Mouse (Mus musculus) urinary bladder, postnatal 36 days (tissue): Measurements from ENCODE around the gene Hist1h3f.
"Not testable (repeated sequence)": the region's sequence is repeated elsewhere in the genome, so short reads cannot be mapped to it uniquely, and the experiment has no call there.

Experiments used
- DNase-seq, 2 experiments: peaks; one replicate each; pipeline ENCODE4 v3.0.0; 2022; ENCODE audit warnings: low spot score in 2 of 2, mixed read lengths in 1 of 2

Gene Hist1h3f

GRCm38 (mm10) chr13:23562699-23563462 is 19.0 kb downstream of the Hist1h3f start:
- no peak for DNase-seq

- DNase-seq, result no peak
These were observed 20.6 kb downstream of the Hist1h3f start for GRCm38 (mm10) chr13:23564482-23564881.

DNA sequence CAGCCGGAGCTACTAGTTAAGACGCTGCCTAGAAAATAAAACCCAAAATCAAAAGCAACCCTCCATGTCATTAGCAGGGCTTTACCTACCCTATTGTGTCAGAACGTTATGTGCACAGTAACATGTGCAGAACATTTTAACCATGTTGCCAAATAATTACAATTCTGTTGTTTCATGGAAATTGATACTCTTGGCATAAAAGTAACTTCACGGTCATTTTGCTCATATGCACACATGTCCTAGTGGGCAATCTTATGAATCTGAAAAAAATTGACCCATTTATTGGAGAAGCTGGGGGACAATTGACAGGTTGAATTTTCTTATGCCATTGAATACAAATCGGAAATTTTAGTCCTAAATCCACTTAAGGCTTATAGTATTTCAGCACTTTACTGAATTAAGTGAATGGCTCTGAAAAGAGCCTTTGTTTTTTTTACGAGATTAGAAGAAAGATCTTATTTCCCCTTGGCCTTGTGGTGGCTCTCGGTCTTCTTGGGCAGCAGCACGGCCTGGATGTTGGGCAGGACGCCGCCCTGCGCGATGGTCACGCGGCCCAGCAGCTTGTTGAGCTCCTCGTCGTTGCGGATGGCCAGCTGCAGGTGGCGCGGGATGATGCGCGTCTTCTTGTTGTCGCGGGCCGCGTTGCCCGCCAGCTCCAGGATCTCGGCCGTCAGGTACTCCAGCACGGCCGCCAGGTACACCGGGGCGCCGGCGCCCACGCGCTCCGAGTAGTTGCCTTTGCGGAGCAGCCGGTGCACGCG is 26.6 kb downstream of the Hist1h3f start:
- DNase-seq, result not testable (repeated sequence)

DNA sequence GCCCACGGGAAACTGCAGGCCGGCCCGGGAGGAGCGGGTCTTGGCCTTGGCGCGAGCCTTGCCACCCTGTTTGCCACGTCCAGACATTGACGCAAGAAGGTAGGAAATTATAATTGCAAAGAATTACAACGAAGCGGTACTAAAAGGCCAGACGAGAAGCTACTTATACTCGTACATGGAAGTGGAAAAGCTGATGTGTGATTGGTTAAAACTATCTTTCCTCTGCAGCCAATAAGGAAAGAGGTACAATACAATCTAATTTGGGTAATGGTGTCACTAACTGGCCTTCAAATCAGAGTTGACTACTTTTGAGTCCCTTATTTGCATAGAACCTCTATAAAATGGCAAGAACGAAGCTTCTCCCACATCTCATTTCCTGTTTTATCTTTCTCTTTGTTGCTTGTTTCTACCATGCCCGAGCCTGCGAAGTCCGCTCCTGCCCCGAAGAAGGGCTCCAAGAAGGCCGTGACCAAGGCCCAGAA is 27.2 kb downstream of the Hist1h3f start, which contains the start of the genes Hist1h2ae and Hist1h2bg:
Gene Hist1h2ae, minus strand, starts transcription at position 199 of the 482 bp plus-strand sequence.
Gene Hist1h2bg, plus strand, starts transcription at position 375 of the 482 bp plus-strand sequence.
- DNase-seq, result peak in 1 of 2 experiments; percentile 54

DNA sequence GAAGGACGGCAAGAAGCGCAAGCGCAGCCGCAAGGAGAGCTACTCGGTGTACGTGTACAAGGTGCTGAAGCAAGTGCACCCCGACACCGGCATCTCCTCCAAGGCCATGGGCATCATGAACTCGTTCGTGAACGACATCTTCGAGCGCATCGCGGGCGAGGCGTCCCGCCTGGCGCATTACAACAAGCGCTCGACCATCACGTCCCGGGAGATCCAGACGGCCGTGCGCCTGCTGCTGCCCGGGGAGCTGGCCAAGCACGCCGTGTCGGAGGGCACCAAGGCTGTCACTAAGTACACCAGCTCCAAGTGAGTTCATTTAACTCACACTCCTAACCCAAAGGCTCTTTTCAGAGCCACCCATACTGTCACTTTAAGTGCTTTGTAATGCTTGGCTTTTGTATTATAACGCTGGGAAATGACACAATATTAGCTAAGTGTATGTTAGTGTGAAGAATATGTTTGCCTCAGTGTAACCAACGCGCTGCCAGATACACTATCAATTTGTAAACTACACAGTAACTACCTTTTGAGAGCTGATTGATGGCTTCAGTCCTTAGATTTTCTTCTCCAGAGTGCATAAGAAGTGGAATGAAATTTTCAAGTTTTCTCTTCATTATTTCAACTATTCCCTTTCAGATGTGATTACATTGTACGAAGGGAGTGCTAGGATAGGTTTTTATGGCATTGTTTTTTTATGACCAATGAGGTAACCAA is 27.8 kb downstream of the Hist1h3f start:
- not testable (repeated sequence) for DNase-seq

DNA sequence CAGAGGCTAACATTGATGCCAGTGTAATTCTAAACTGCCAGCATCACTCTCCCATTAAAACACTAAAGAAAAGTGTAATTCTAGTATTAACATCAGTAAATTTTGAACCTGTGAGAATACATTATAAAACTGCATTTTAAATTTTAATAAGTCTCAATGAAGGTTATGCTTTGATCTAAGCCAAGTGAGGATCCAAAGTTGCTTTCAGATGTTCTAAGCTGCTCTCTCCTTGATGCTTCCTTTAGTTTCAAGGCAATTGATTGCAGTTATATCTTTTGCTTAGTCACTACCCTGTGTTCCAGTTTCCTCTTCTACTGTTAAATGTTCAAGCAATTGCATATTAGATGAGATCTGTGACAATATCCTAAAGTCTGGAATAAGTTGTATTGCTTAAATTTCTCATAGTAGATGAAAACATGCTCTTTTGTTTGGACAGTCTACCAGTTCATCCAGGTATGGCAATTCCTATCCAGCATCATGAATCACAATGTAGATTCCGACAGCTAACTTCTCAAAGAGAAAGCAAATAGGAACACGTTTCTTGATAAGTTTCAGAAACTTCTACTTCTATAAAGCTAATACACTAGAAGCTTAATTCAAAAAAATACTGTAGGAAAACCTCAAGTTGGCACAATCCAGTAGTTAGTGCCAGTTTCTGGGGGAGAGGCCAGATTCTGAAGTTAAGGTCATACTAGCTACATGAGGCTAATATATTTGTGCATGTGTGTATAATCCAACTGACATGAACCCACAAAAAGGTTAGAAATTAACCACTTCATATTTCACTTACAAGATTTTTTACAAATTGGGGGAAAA is 28.6 kb downstream of the Hist1h3f start:
- no peak for DNase-seq

- not testable (repeated sequence) for DNase-seq
These were observed 29.4 kb downstream of the Hist1h3f start for GRCm38 (mm10) chr13:23573034-23573897.

DNA sequence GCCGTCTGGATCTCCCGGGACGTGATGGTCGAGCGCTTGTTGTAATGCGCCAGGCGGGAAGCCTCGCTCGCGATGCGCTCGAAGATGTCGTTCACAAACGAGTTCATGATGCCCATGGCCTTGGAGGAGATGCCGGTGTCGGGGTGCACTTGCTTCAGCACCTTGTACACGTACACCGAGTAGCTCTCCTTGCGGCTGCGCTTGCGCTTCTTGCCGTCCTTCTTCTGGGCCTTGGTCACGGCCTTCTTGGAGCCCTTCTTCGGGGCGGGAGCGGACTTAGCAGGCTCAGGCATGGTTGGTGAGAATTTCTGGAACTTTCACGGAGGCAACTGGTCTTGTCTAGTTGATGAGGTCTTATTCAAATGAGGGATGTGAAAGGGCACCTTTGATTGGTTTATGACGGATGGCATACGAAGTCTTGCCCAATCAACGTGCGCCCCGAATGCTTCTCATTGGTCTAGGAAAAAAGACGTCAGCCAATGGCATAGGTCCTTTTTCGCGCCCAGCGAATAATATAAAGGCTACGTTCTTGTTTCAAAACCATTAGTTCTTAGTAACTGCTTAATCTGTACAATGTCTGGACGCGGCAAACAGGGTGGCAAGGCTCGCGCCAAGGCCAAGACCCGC is 30.2 kb downstream of the Hist1h3f start, which contains the start of the genes Hist1h2bf and Hist1h2ad:
Gene Hist1h2bf, minus strand, starts transcription at position 299 of the 627 bp plus-strand sequence.
Gene Hist1h2ad, plus strand, starts transcription at position 484 of the 627 bp plus-strand sequence.
- peak; percentile 66 to 86 for DNase-seq

- not testable (repeated sequence) for DNase-seq
These were observed 30.8 kb downstream of the Hist1h3f start for GRCm38 (mm10) chr13:23574546-23575170.

DNA sequence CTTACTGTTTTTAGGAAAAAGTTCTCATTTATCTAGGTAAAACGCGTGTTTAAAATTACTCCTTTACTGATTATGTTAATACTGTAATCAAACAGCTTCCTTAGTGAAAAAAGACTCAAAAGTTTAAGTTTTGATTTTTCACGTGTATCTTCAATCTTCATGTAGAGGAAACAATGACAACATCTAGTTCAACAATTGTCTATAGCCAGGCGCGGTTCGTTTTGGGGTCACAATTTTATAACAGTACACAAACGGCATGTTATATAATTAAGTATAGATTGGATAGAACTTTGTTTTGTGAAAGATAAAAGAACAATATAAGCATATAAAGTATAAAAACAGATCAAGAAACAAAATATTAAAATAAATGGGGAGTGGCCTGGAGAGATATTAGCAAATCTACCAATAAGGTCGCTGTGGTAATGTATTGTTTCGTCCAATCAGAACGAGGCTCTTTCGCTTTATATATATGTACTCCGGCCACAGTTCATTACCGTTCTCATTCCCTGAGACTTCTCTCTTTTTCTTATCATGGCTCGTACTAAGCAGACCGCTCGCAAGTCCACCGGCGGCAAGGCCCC is 31.5 kb downstream of the Hist1h3f start, which contains the start of gene Hist1h3d:
Gene Hist1h3d, plus strand, starts transcription at position 493 of the 581 bp plus-strand sequence.
- DNase-seq, result no peak

GRCm38 (mm10) chr13:23575864-23576313 is 32.0 kb downstream of the Hist1h3f start:
- not testable (repeated sequence) for DNase-seq

DNA sequence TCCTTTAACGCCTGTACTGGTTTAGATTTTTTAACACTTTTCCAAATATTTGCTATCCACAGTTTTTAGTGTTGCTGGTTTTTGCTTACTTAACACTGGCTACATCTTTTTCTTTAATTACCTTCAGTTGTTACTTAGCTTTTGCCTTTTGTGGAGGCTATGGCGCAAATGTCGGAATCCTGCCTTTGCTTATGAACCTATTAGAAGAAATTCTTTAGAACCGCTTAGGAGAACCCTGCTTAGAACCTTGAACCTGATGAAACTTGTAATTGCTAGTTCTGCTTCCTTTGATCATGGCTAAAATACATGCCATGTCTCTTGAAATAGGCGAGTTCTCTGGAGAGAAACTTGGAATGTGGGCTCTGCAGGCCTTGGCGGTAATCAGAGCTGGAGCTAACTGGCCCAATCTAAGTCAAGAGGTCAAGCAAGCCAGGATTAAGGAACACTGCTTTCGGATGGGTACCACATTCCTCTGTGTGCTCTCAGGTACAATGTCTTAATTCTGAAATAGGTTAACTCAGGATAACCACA is 32.6 kb downstream of the Hist1h3f start:
- DNase-seq, result no peak

DNA sequence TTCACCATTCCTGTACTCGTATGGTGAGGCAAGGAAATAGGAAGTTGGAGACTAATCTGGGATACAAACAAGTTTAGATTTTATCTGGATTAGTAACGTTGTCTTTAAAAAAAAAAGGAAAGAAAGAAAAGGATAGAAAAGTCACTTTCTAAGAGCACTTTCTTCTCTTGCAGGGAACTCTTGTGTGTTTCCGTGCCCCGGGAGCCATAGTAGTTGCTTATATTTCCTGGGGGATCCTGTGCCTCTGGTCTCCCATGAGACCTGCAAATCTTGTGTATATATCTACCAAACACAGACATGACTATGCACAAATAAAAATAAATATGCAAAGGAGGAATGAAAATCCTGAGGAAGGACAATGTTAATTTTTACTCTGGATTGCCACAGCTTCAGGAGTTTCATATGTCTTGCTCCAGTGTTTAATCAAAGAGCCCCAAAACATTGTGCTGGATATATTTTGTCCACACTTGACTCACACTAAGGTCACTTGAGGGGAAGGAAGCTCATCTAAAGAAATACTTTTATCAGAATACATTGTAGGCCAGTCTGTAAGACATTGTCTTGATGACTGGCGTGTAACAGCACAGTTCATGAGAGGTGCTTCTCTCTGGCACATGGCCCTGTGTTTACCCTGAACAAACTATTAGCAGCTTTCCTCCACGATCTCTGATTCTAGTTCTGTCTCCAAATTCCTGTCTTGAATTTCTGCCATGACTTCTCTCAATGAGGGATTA is 33.2 kb downstream of the Hist1h3f start:
- no peak for DNase-seq

DNA sequence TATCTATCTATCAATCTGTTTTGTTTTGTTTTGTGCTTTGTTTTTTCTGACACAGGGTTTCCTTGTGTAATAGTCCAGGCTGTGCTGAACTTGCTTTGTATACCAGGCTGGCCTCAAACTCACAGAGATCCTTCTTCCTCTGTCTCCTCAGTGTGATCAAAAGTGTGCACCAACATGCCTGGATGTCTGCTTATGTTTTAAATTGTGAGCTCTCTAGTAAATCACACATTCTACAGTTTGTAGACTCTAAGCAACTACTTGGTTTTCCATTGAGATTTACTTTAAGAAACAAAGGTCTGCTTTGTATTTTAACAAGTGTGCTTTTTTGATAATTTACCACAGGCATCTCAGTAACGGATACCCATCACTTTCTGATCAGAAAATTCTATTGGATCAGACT is 34.0 kb downstream of the Hist1h3f start:
- no peak for DNase-seq

DNA sequence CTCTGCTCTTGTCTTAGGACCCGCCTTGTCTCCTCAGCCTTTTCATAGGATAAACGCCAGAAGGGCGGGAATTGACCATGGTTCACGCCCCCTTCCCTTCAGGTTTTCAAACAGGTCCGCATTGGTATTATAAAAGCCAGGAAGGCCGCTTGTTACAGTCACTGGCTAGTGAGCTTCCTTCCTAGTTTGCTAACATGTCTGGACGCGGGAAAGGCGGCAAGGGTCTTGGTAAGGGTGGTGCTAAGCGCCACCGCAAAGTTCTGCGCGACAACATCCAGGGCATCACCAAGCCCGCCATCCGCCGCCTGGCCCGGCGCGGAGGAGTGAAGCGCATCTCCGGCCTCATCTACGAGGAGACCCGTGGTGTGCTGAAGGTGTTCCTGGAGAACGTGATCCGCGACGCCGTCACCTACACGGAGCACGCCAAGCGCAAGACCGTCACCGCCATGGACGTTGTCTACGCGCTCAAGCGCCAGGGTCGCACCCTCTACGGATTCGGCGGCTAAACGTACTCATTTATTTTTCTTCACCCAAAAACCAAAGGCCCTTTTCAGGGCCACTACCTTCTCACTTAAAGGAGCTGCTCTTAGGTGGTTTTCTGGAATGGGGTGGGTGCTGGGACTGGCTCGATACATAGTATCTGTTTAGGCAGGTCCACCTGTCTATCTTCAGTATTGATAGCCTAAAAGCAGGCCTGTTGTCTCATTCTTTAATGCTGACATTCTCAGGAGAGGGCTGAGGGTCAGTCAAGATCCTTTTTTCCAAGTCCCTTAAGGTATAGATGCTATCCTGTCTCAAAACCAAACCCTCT is 37.8 kb downstream of the Hist1h3f start, which contains the start of gene Hist1h4d:
Gene Hist1h4d, plus strand, starts transcription at position 191 of the 811 bp plus-strand sequence.
- DNase-seq, result peak; percentile 98 to 100
